Mouse (Mus musculus) lung, postnatal 0 days (tissue): ENCODE data around the gene Slc12a8.

Experiments
- CTCF ChIP-seq: IDR thresholded peaks from 2 replicates; pipeline ENCODE4 v1.5.1; 2016; ENCODE audit warnings: antibody characterized with exemption, mild to moderate bottlenecking
- EP300 ChIP-seq: IDR thresholded peaks from 2 replicates; pipeline ENCODE4 v1.6.1; 2016; ENCODE audit warnings: antibody characterized with exemption, mild to moderate bottlenecking, control low read depth

DNA sequence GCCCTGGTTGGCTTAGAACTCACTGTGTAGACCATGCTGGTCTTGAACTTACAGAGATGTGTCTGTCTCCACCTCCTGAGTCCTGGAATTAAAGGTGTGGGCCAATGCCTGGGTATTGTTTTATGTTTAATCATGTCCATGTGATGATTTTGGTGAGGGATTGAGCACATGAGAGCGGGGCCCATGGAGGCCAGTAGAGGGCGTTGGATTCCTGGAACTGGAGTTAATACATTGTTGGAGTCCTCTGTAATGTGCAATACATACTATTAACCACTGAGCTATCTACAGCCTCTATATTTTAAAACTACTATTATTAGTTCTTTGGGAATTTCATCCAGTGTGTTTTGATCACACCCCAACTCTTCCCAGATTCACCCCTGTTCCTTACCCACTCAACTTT lies 27.2 kb downstream of the Slc12a8 start:
- no peak for TF ChIP-seq CTCF
- TF ChIP-seq EP300 = no peak
